Mouse (Mus musculus) forebrain, embryonic 13.5 days (tissue): Measurements from ENCODE around the gene Chst11. TPM values are rescaled to one million over a fixed set of nuclear protein-coding genes. Genes with fewer than 3 reads are reported as not detected.

Source experiments
- ATAC-seq: fragments of 200-750 bp; cut with Nextera tagmentation; 2 replicates; pipeline ENCODE4 v1.8.0; 2017
- H3K27ac ChIP-seq: fragments of 300-500 bp; sonication (generic); 2 replicates; pipeline ENCODE4 v1.5.1; 2015; ENCODE audit warnings: inconsistent platforms, mild to moderate bottlenecking, moderate library complexity
- H3K27me3 ChIP-seq: fragments of 300-500 bp; sonication (generic); 2 replicates; pipeline ENCODE4 v1.6.1; 2015; ENCODE audit warnings: mild to moderate bottlenecking, inconsistent platforms
- H3K36me3 ChIP-seq: fragments of 300-500 bp; sonication (generic); 2 replicates; pipeline ENCODE4 v1.6.1; 2015; ENCODE audit warnings: mild to moderate bottlenecking, inconsistent platforms; ENCODE audit not compliant: poor library complexity, severe bottlenecking
- H3K4me1 ChIP-seq: fragments of 300-500 bp; sonication (generic); 2 replicates; pipeline ENCODE4 v1.6.1; 2015; ENCODE audit warnings: inconsistent platforms
- H3K4me2 ChIP-seq: fragments of 300-500 bp; sonication (generic); 2 replicates; pipeline ENCODE4 v1.6.1; 2015; ENCODE audit warnings: inconsistent platforms, mild to moderate bottlenecking, moderate library complexity
- H3K4me3 ChIP-seq: fragments of 300-500 bp; sonication (generic); 2 replicates; pipeline ENCODE4 v1.5.1; 2015; ENCODE audit warnings: mild to moderate bottlenecking, inconsistent platforms
- H3K9ac ChIP-seq: fragments of 300-500 bp; sonication (generic); 2 replicates; pipeline ENCODE4 v1.6.1; 2015; ENCODE audit warnings: mild to moderate bottlenecking, inconsistent platforms
- H3K9me3 ChIP-seq: fragments of 300-500 bp; sonication (generic); replicated peaks from 2 replicates; pipeline ENCODE4 v1.6.1; 2016; ENCODE audit warnings: inconsistent platforms
- WGBS: fragments of 180-500 bp; shearing (Covaris S2); methylation state at CpG from one replicate; pipeline ENCODE4 v1.1.7; 2015; 5-methylcytosine and 5-hydroxymethylcytosine counted together
- polyA plus RNA-seq: library from polyadenylated mRNA; unstranded; fragments of >200 nt; fragmentation: Nextera tagmentation; extraction: Ambion mirVana; gene quantifications from 2 replicates; pipeline ENCODE4 v1.2.1, GENCODE M21; 2015

Chst11 gene
- polyA plus RNA-seq, 1 experiment from 2014 or later = 2.1 TPM

DNA sequence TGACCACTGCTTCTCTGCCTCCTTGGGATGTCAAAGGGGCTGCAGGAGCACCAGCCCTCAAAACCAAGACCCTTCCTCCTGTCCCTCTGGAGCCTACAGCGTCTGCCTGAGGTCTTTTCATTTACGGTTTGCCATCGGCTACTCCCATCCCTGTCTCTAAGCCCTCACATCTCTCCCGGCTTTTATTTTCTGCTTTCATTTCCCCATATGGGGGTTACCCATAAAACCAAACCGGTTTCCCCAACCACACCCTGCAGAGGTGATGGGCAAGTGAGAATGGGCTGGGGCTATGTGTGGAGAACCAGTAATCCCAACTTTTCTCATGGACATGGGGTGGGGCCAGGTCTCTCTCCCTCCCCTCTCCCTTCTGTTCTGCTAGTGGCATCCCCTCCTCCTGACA, 156.1 kb downstream of the Chst11 start:
- Histone ChIP-seq H3K4me1 (peaks cover 51% of the 10 kb centered on the region), H3K27ac (no peak overlapping the region), H3K9ac (no peak overlapping the region), H3K4me2 (no peak overlapping the region), H3K9me3 (no peaks in the 10 kb centered on the region), H3K27me3 (no peaks in the 10 kb centered on the region), H3K36me3 (no peaks in the 10 kb centered on the region), H3K4me3 (no peak overlapping the region)
- ATAC-seq = no peak
- WGBS = 96% methylated on average over 5 of the region's 5 CpGs

DNA sequence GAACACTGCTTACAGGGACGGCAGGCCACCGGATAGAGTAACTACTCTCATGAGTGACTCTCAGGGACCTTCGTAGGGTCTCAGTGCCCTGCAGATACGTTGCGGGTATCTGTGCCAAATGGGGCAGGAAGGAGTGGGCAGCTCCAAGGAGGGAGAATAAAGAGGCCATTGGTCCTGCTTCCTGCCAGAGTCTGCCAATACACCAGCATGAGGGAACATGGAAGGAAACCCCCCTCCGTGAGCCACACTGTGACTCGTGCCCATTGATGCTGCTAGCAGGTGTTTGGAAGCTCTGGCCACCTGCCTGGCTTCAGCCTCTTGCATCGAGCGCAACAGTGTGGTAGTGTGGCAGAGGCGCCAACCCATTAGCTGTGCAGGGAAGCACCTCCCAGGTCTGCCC, 157.8 kb downstream of the Chst11 start:
- H3K9me3 ChIP-seq = no peaks in the 10 kb centered on the region
- no peaks in the 10 kb centered on the region for H3K36me3 ChIP-seq
- H3K4me2 ChIP-seq = no peak overlapping the region
- no peaks in the 10 kb centered on the region for H3K27me3 ChIP-seq
- no peak for ATAC-seq
- H3K4me1 ChIP-seq = peaks cover 40% of the 10 kb centered on the region
- no peak overlapping the region for H3K27ac ChIP-seq
- H3K4me3 ChIP-seq = no peak overlapping the region
- no peak overlapping the region for H3K9ac ChIP-seq
- 83% methylated on average over 10 of the region's 10 CpGs for WGBS

DNA sequence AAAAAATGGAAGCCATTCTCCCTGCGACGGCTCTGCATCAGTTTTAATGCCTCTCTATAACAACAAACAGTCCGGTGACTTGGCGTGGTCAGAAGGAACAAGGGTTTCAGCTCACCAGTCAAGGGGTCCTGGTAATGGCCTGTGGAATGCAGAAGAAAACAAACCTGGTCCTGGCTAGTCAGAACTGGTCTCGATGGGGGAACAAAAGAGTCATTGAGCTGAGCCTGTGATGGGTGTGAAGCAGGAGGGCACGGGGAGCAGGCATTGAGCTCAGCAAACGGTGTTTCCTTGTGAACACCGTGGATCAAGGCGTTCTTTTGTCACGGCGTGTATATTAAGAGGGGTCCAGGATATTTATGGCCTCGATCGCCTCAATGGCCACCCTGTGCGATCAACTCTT, 160.5 kb downstream of the Chst11 start:
- Histone ChIP-seq H3K27ac (no peak overlapping the region), H3K27me3 (no peaks in the 10 kb centered on the region), H3K4me1 (peaks cover 36% of the 10 kb centered on the region), H3K9me3 (no peaks in the 10 kb centered on the region), H3K36me3 (no peaks in the 10 kb centered on the region), H3K4me3 (no peak overlapping the region), H3K9ac (no peak overlapping the region), H3K4me2 (no peak overlapping the region)
- no peak; the same call in 1 of the 2 replicates for ATAC-seq
- 21% methylated on average over 14 of the region's 14 CpGs for WGBS

DNA sequence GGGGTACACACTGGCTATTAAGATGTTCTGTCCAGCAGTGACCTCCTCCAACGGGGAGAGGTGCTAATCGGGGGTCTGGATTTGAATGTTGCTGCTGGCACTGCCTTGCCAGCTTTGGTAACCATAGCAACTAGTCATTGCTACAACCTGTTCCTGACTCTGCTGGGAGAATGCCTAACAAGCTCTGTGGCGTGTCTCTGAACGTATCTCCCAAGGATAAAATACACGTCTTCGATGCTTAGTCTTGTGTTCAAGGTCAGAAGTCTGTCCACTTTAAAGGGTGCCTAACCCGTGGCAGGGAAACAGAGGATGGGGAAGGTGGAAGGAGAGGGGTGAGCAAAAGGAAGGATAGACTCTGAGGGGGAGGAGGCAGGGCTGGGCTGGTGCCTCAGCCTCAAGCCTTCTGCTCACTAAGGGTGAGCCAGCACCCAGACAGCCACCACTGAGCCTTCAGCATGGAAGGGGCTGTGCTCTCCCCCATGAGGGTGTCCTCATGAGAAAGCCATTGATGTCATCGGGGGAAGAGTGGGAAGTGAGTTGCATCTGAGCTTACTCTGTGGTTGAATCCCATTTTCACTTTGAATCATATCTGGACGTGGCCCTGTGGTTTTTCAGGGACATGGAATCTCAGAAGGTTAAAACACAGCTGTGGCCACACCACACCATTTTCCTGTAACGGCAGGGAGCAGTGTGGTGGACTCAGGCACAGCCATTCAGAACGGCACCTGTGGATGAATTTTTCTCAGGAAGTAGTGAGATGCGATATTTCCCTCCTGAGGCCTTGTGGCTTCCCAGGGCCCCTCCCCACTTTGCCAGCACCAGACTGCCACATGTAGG, 164.3 kb downstream of the Chst11 start:
- H3K4me3 ChIP-seq = no peak overlapping the region
- no peaks in the 10 kb centered on the region for H3K9me3 ChIP-seq
- H3K4me1 ChIP-seq = peaks cover 38% of the 10 kb centered on the region
- H3K36me3 ChIP-seq = no peaks in the 10 kb centered on the region
- H3K9ac ChIP-seq = no peak overlapping the region
- 65% methylated on average over 12 of the region's 12 CpGs for WGBS
- peak; percentile 42; the same call in 1 of the 2 replicates for ATAC-seq
- no peak overlapping the region for H3K27ac ChIP-seq
- H3K27me3 ChIP-seq = no peaks in the 10 kb centered on the region
- no peak overlapping the region for H3K4me2 ChIP-seq

DNA sequence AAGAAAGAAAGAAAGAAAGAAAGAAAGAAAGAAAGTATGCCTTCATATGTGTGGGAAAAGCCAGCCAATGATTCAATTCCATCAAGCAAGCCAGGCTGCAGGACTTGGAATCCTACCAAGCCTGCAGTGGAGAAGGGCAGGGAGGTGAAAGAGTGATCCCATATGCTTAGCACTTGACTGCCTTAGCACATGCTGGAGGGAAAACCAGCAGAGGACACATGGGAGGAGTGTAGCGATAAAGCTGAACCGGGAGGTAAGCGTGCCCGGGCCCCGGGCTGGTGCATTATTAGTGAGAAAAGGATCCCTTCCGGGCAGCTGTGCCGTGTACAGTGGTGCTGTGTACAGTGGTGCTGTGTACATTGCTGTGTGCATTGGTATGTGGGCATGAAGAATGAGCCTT, 165.3 kb downstream of the Chst11 start:
- Histone ChIP-seq H3K9me3 (no peaks in the 10 kb centered on the region), H3K27me3 (no peaks in the 10 kb centered on the region), H3K4me3 (no peak overlapping the region), H3K4me1 (peaks cover 29% of the 10 kb centered on the region), H3K36me3 (no peaks in the 10 kb centered on the region), H3K4me2 (no peak overlapping the region), H3K27ac (no peak overlapping the region), H3K9ac (no peak overlapping the region)
- WGBS = 91% methylated on average over 7 of the region's 7 CpGs
- 0 out of 2 replicates have a peak, but pooled peaks have one; percentile 25 for ATAC-seq

DNA sequence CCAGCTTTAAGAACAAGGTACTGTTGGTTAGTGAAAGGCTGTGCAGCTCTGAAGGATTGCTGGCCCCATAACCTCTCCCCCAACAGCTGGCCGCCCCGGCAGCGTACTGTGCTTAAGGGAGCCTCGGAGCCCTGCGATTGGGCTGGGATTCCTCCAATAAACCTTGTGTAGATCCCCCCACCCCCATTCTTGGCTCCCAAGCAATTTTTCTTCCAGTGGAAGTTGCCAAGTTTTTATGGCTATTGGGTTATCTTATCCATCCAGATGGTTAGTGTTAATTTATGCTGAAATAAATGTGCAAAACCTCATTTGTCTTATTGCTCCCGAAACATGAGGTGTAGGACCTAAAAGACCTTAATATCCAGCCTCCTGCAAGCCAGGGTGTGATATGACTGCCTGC, 166.1 kb downstream of the Chst11 start:
- no peak overlapping the region for H3K4me2 ChIP-seq
- peaks cover 21% of the 10 kb centered on the region for H3K4me1 ChIP-seq
- H3K27ac ChIP-seq = no peak overlapping the region
- H3K4me3 ChIP-seq = no peak overlapping the region
- H3K9me3 ChIP-seq = peaks cover 3% of the 10 kb centered on the region; the same call in 1 of the 2 replicates
- no peaks in the 10 kb centered on the region for H3K36me3 ChIP-seq
- H3K27me3 ChIP-seq = no peaks in the 10 kb centered on the region
- peak; percentile 2; the same call in 1 of the 2 replicates for ATAC-seq
- no peak overlapping the region for H3K9ac ChIP-seq
- WGBS = 80% methylated on average over 6 of the region's 6 CpGs

DNA sequence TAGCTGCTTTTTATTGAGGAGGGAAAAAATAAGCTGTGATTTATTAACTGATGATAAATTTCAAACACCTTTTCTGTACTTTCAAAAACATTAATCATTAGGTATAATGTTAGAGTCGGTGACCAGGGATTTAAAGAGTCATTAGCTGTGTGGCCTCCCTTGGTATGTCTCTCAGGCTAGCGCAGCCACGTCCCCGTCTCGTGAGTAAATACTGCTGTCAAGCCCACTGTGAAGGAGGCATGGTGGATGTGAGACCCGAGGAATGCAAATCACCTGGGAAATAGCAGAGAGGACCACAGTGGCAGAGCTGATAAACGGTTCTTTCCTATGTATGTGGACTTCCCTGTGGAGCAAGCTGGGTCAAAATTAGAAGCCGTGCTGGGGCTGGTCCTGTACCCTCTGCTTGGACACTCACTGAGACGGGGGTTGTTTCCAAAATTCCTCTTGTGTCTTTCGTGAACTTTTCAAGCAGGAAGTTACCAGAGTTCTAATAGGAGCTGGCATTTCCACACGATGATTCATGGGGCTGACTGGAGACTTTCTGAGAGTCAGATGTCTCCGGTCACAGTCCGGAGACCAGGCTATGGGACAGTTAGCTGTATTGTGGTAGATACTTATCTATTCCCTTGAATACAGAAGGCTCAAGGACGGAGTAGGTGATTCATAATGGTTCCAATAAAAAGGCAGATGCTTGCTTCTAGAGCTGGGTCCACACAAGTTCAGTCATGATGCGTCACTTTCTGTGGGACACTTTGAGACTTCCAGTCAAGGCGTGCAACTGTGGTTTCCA, 166.8 kb downstream of the Chst11 start:
- H3K4me2 ChIP-seq = no peak overlapping the region
- H3K27ac ChIP-seq = no peak overlapping the region
- H3K9me3 ChIP-seq = peaks cover 6% of the 10 kb centered on the region; the same call in 1 of the 2 replicates
- no peaks in the 10 kb centered on the region for H3K27me3 ChIP-seq
- no peak overlapping the region for H3K9ac ChIP-seq
- no peak for ATAC-seq
- peaks cover 20% of the 10 kb centered on the region for H3K4me1 ChIP-seq
- H3K36me3 ChIP-seq = no peaks in the 10 kb centered on the region
- no peak overlapping the region for H3K4me3 ChIP-seq
- WGBS = 76% methylated on average over 16 of the region's 16 CpGs

DNA sequence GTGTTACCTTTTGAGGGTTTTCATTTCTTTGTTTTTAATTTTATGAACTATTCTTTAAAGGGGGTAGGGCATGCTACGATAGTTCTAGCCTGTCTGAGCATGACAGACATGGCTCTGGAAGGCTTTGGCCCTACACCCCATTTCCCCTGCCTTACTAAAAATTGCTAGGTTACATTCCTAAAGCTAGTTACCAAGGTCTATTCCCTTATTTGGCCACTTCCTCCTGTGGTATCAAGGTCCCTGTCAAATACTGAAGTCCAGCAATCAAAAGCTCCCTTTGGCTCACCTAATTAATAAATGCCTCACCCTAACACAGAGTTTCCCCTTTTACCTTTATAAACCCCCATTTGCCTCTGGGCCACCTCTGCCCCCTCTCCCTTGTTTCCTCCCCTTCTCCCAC, 167.4 kb downstream of the Chst11 start:
- Histone ChIP-seq H3K9ac (no peak overlapping the region), H3K27me3 (no peaks in the 10 kb centered on the region), H3K4me2 (no peak overlapping the region), H3K36me3 (no peaks in the 10 kb centered on the region), H3K9me3 (peaks cover 6% of the 10 kb centered on the region; the same call in 1 of the 2 replicates), H3K4me1 (peaks cover 26% of the 10 kb centered on the region), H3K4me3 (no peak overlapping the region), H3K27ac (no peak overlapping the region)
- no peak for ATAC-seq
- WGBS = 90% methylated on average over 1 of the region's 1 CpGs

DNA sequence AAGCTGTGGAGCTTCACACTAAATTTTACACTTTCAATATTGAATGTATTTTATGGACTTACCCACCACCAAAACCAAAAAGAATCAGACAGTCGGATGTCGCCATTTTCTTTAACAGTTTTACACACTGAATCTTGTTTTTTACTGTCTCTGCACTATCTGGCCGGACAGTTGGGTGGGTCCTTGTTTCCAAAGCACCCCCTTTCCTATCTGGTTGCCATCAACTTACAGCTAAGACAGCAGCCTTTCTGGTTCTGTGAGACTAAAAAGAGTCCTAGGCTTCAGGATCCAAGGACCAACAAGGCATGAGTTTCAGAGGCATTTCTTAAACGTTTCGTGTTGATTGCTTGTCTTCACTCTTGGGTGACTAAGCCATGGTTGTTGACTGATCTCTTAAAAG, 168.1 kb downstream of the Chst11 start:
- ATAC-seq = no peak
- H3K27ac ChIP-seq = no peak overlapping the region
- H3K4me1 ChIP-seq = peaks cover 32% of the 10 kb centered on the region
- H3K27me3 ChIP-seq = no peaks in the 10 kb centered on the region
- H3K36me3 ChIP-seq = no peaks in the 10 kb centered on the region
- H3K9me3 ChIP-seq = peaks cover 6% of the 10 kb centered on the region; the same call in 1 of the 2 replicates
- H3K4me3 ChIP-seq = no peak overlapping the region
- no peak overlapping the region for H3K4me2 ChIP-seq
- H3K9ac ChIP-seq = no peak overlapping the region
- 96% methylated on average over 5 of the region's 5 CpGs for WGBS

DNA sequence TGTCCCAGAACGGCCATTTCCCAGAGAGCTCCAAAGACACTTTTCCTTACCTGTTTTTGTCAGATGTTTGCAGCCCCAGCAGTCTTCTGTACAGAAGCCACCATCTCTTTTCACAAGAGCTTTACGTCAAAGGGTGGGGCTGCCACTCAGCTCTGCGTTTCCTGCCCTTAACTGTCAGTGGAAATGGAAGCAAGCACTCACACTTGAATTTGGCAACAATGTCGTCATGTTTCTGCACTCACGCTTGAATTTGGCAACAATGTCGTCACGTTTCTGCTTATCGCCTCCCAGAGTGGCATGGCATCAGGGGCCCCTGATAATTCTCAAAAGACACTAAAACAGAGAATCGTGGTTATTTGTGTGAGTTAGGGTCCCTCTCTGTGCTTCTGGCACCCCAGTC, 168.6 kb downstream of the Chst11 start:
- peaks cover 36% of the 10 kb centered on the region for H3K4me1 ChIP-seq
- ATAC-seq = no peak
- WGBS = 83% methylated on average over 9 of the region's 9 CpGs

DNA sequence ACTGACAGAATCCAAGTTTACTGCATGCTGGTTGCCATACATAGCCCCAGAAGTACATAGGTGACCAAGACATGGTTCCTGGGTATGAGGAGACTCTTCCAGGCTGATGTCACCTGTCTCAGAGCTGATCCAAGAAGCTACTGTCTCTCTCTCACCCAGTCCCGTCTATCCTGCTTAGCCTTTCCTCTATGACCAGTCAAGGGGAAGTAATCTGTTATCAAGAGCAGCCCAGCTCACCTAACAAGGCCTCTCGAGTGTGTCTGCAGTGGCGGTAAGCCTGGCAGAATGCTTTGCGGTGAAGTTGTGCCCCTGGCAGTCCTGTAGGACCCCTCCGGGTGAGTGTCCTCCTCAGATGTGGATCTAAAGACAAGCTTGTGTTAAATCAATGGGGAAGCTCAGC, 172.0 kb downstream of the Chst11 start:
- ATAC-seq = no peak
- Histone ChIP-seq H3K9ac (no peak overlapping the region), H3K27me3 (no peaks in the 10 kb centered on the region), H3K4me3 (no peak overlapping the region), H3K36me3 (no peaks in the 10 kb centered on the region), H3K4me2 (no peak overlapping the region), H3K9me3 (peaks cover 6% of the 10 kb centered on the region; the same call in 1 of the 2 replicates), H3K4me1 (peaks cover 30% of the 10 kb centered on the region), H3K27ac (0 out of 2 replicates have a peak overlapping the region, but pooled peaks have one; percentile 7)
- 42% methylated on average over 5 of the region's 5 CpGs for WGBS

More for the DNA sequence above, 168.6 kb downstream of the Chst11 start:
- Histone ChIP-seq H3K27ac (no peak overlapping the region), H3K27me3 (no peaks in the 10 kb centered on the region), H3K36me3 (no peaks in the 10 kb centered on the region), H3K4me3 (no peak overlapping the region), H3K4me2 (no peak overlapping the region), H3K9me3 (peaks cover 6% of the 10 kb centered on the region; the same call in 1 of the 2 replicates), H3K9ac (no peak overlapping the region)

DNA sequence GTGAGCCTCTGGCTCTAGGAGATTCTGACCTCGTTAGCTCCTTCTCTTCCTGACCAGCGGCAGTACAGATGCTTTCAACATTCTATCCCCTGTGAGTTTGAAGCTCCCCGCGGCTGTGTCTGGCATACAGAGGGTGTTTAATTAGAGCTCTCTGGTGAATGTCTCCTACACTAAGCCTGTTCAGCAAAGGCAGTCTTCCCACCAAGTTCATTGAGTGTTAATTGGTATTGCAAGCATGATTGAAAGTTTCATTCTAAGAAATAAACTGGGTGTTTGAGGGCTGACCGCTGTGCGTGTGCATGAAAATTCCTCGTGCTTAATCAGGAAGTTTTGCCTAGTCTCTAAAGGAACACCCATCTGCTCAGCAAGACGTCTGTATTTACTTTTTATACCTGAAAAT, 173.0 kb downstream of the Chst11 start:
- peak overlapping the region; percentile 37; the same call in 1 of the 2 replicates for H3K27ac ChIP-seq
- H3K9me3 ChIP-seq = peaks cover 6% of the 10 kb centered on the region; the same call in 1 of the 2 replicates
- H3K4me2 ChIP-seq = no peak overlapping the region
- peaks cover 39% of the 10 kb centered on the region for H3K4me1 ChIP-seq
- no peak overlapping the region for H3K4me3 ChIP-seq
- H3K27me3 ChIP-seq = no peaks in the 10 kb centered on the region
- H3K36me3 ChIP-seq = no peaks in the 10 kb centered on the region
- WGBS = 12% methylated on average over 8 of the region's 8 CpGs
- no peak overlapping the region for H3K9ac ChIP-seq
- ATAC-seq = peak; percentile 11; the same call in 1 of the 2 replicates
